Mouse (Mus musculus) stomach, postnatal 0 days (tissue): Measurements from ENCODE around the gene Armc10.

Experiments
- CTCF ChIP-seq: IDR thresholded peaks from 2 replicates; pipeline ENCODE4 v1.5.1; 2016; ENCODE audit warnings: antibody characterized with exemption, low read depth, mild to moderate bottlenecking, moderate library complexity
- EP300 ChIP-seq: optimal IDR thresholded peaks from 2 replicates; pipeline ENCODE3; 2016; ENCODE audit warnings: antibody characterized with exemption

DNA sequence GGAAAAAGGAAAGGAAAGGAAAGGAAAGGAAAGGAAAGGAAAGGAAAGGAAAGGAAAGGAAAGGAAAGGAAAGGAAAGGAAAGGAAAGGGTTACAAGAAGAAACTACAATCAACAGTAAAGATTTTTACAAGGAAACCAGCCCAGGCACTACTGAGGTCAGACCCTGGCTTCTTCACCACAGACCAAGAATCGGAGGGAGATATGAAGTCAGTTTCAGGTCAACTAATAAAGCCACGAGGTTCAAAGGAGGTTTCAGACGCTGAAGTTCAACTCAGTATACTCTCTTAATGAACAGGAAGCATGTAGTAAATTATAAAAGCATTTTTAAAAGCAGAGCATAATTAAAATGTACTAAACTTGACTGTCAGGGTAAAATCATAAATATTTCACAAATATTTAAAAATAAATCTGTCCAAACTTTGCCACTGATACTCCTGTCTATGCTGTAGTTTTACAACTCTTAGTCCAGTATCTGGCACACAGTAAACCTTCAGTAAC lies 47.8 kb downstream of the Armc10 start:
- TF ChIP-seq EP300 (no peak), CTCF (no peak)
